Mouse (Mus musculus) limb, embryonic 10.5 days (tissue): ENCODE data around the gene Cep250. TPM values are rescaled to one million over a fixed set of nuclear protein-coding genes. Genes with fewer than 3 reads are reported as not detected.

ENCODE experiments used
- DNase-seq: peaks from one replicate; pipeline ENCODE4 v3.0.0-alpha.2; 2017; ENCODE audit warnings: low spot score
- H3K27ac ChIP-seq: fragments of 300-500 bp; sonication (generic); 2 replicates; pipeline ENCODE4 v1.5.1; 2016; ENCODE audit warnings: mild to moderate bottlenecking
- H3K27me3 ChIP-seq: fragments of 300-500 bp; sonication (generic); 2 replicates; pipeline ENCODE4 v1.6.1; 2016; ENCODE audit warnings: low read depth, mild to moderate bottlenecking; ENCODE audit not compliant: poor library complexity, severe bottlenecking
- H3K36me3 ChIP-seq: fragments of 300-500 bp; sonication (generic); 2 replicates; pipeline ENCODE4 v1.6.1; 2016; ENCODE audit warnings: mild to moderate bottlenecking, moderate library complexity
- H3K4me1 ChIP-seq: fragments of 300-500 bp; sonication (generic); 2 replicates; pipeline ENCODE4 v1.6.1; 2016
- H3K4me3 ChIP-seq: fragments of 300-500 bp; sonication (generic); 2 replicates; pipeline ENCODE4 v1.5.1; 2016; ENCODE audit warnings: mild to moderate bottlenecking, moderate library complexity
- H3K9me3 ChIP-seq: fragments of 300-500 bp; sonication (generic); replicated peaks from 2 replicates; pipeline ENCODE4 v1.6.1; 2016; ENCODE audit warnings: mild to moderate bottlenecking
- WGBS: fragments of 180-500 bp; shearing (Covaris S2); methylation state at CpG from one replicate; pipeline ENCODE4 v1.1.7; 2016; 5-methylcytosine and 5-hydroxymethylcytosine counted together
- polyA plus RNA-seq: library from polyadenylated mRNA; unstranded; fragments of >200 nt; fragmentation: Nextera tagmentation; extraction: Ambion mirVana; gene quantifications from 2 replicates; pipeline ENCODE4 v1.2.1, GENCODE M21; 2016

Gene Cep250
- polyA plus RNA-seq, 1 experiment from 2014 or later = 34.3 TPM

- Histone ChIP-seq H3K27me3 (peaks cover 31% of the 10 kb centered on the region), H3K27ac (no peak overlapping the region), H3K4me1 (peaks cover 11% of the 10 kb centered on the region; the same call in 1 of the 2 replicates), H3K36me3 (no peaks in the 10 kb centered on the region), H3K9me3 (no peaks in the 10 kb centered on the region), H3K4me3 (peak overlapping the region; percentile 16; the same call in 1 of the 2 replicates)
- 7% methylated on average over 19 of the region's 19 CpGs for WGBS
- no peak for DNase-seq
Observed at GRCm38 (mm10) chr2:156047929-156048328, 91.7 kb downstream of the Cep250 start.

Other genes with a start within 250 kb of the Cep250 start
- 22.1 and 26.6 TPM in 2 replicates for gene Edem2, start 227.0 kb upstream of the Cep250 start, polyA plus RNA-seq
- gene Gm17581, start 220.6 kb upstream of the Cep250 start, polyA plus RNA-seq = not detected in 2 replicates
- 0.87 and 1.9 TPM in 2 replicates for gene Procr, start 205.3 kb upstream of the Cep250 start, polyA plus RNA-seq
- gene Mmp24, start 181.1 kb upstream of the Cep250 start, polyA plus RNA-seq = 0.05 TPM in 1 of 2 replicates, not detected in the other
- gene BC029722, start 137.0 kb upstream of the Cep250 start, polyA plus RNA-seq = 8.0 and 8.2 TPM in 2 replicates
- 250 and 301 TPM in 2 replicates for gene Eif6, start 129.5 kb upstream of the Cep250 start, polyA plus RNA-seq
- 0.31 and 0.39 TPM in 2 replicates for gene Fam83c, start 121.6 kb upstream of the Cep250 start, polyA plus RNA-seq
- gene Uqcc1, start 26.1 kb upstream of the Cep250 start, polyA plus RNA-seq = 78.6 and 83.1 TPM in 2 replicates
- gene Gm15557, start 15.7 kb upstream of the Cep250 start, polyA plus RNA-seq = 0.13 and 0.18 TPM in 2 replicates
- 1.4 and 8.1 TPM in 2 replicates for gene Gdf5, start 11.1 kb upstream of the Cep250 start, polyA plus RNA-seq
- 1.2 and 1.5 TPM in 2 replicates for gene 6430550D23Rik, start 51.5 kb downstream of the Cep250 start, polyA plus RNA-seq
- 191 TPM in 2 replicates for gene Ergic3, start 51.6 kb downstream of the Cep250 start, polyA plus RNA-seq
- not detected in 2 replicates for gene Fer1l4, start 96.5 kb downstream of the Cep250 start, polyA plus RNA-seq
- gene Spag4, start 108.7 kb downstream of the Cep250 start, polyA plus RNA-seq = 5.6 and 5.9 TPM in 2 replicates
- gene Cpne1, start 155.5 kb downstream of the Cep250 start, polyA plus RNA-seq = 75.7 and 81.6 TPM in 2 replicates
- gene Rbm12, start 155.5 kb downstream of the Cep250 start, polyA plus RNA-seq = 53.9 and 55.4 TPM in 2 replicates
- gene Gm28036, start 170.6 kb downstream of the Cep250 start, polyA plus RNA-seq = 15.9 and 26.5 TPM in 2 replicates
- gene Romo1, start 187.6 kb downstream of the Cep250 start, polyA plus RNA-seq = 380 and 410 TPM in 2 replicates
- 38.2 and 43.2 TPM in 2 replicates for gene Nfs1, start 187.7 kb downstream of the Cep250 start, polyA plus RNA-seq
- 469 and 559 TPM in 2 replicates for gene Rbm39, start 223.8 kb downstream of the Cep250 start, polyA plus RNA-seq
- gene Phf20, start 240.0 kb downstream of the Cep250 start, polyA plus RNA-seq = 68.1 and 75.5 TPM in 2 replicates